In genomic region chr2:41665819-41666218, GRCm38 (mm10) we compare ENCODE assay signal across 19 mouse cellular contexts.
DNase-seq lines count a peak whose midpoint lies in the region; ATAC-seq lines count a peak whose summit lies in the region.
"Had no signal": no experiment of that assay in that cellular context is flagged by ENCODE, and none has a peak within 500 bp of the region (broad histone marks: within the 10 kb centered on the region; RNA-seq: fewer than 3 reads in every experiment).

No protein-coding gene starts in this region.

- intact Hi-C loops in heart, postnatal 14 days (cut with DNase I): no loop called here

- H3K27me3 ChIP-seq in midbrain, embryonic 10.5 days (ENCODE audit: low read depth, poor library complexity, severe bottlenecking): no peaks in the 10 kb centered on the region
- no peaks in the 10 kb centered on the region for H3K27me3 ChIP-seq in midbrain, embryonic 15.5 days (replicated peaks)
- H3K27me3 ChIP-seq in stomach, embryonic 16.5 days (ENCODE audit: control insufficient read depth, insufficient read depth, low read length): no peaks in the 10 kb centered on the region
- H3K27me3 ChIP-seq: embryonic facial prominence, embryonic 12.5 days; embryonic facial prominence, embryonic 15.5 days; hindbrain, embryonic 13.5 days; intestine, embryonic 15.5 days had no signal

- DNase-seq in cerebellum, postnatal 14 days: peak; percentile 21 to 27
- no peak for DNase-seq in cerebellum, adult 11 months
- DNase-seq in midbrain, embryonic 10.5 days (ENCODE audit: low spot score): no peak
- DNase-seq in heart, postnatal 14 days: no peak
- DNase-seq: forebrain, postnatal 0 days; gastrocnemius, adult 2 months; gastrocnemius, postnatal 14 days; heart, adult 11 months; heart, postnatal 36 days had no signal

- H3K9me3 ChIP-seq in midbrain, embryonic 10.5 days (replicated peaks): no peaks in the 10 kb centered on the region
- H3K9me3 ChIP-seq in midbrain, embryonic 15.5 days: no peaks in the 10 kb centered on the region
- H3K9me3 ChIP-seq in stomach, embryonic 16.5 days (replicated peaks; ENCODE audit: control insufficient read depth, low read length): no peaks in the 10 kb centered on the region
- H3K9me3 ChIP-seq: embryonic facial prominence, embryonic 12.5 days; embryonic facial prominence, embryonic 15.5 days; hindbrain, embryonic 10.5 days; hindbrain, embryonic 13.5 days; intestine, embryonic 15.5 days had no signal

- no peak overlapping the region for H3K4me2 ChIP-seq in midbrain, embryonic 15.5 days
- H3K4me2 ChIP-seq in stomach, embryonic 16.5 days (ENCODE audit: low read depth, low read length): no peak overlapping the region
- H3K4me2 ChIP-seq: embryonic facial prominence, embryonic 12.5 days; embryonic facial prominence, embryonic 15.5 days; heart, embryonic 11.5 days; hindbrain, embryonic 13.5 days; intestine, embryonic 15.5 days had no signal

- peaks cover 18% of the 10 kb centered on the region for H3K4me1 ChIP-seq in midbrain, embryonic 10.5 days
- H3K4me1 ChIP-seq in midbrain, embryonic 15.5 days: peaks cover 4% of the 10 kb centered on the region; the same call in 1 of the 2 replicates
- no peaks in the 10 kb centered on the region for H3K4me1 ChIP-seq in stomach, embryonic 16.5 days (ENCODE audit: control insufficient read depth, insufficient read depth, low read length)
- H3K4me1 ChIP-seq: embryonic facial prominence, embryonic 12.5 days; embryonic facial prominence, embryonic 15.5 days; intestine, embryonic 15.5 days had no signal

- H3K9ac ChIP-seq in midbrain, embryonic 15.5 days: no peak overlapping the region
- H3K9ac ChIP-seq in stomach, embryonic 16.5 days (ENCODE audit: low read length): no peak overlapping the region
- H3K9ac ChIP-seq: embryonic facial prominence, embryonic 12.5 days; embryonic facial prominence, embryonic 15.5 days; forebrain, postnatal 0 days; hindbrain, embryonic 13.5 days; intestine, embryonic 15.5 days had no signal

- H3K36me3 ChIP-seq in midbrain, embryonic 10.5 days: no peaks in the 10 kb centered on the region
- no peaks in the 10 kb centered on the region for H3K36me3 ChIP-seq in midbrain, embryonic 15.5 days (replicated peaks)
- no peaks in the 10 kb centered on the region for H3K36me3 ChIP-seq in stomach, embryonic 16.5 days (ENCODE audit: control insufficient read depth, insufficient read depth, low read length)
- H3K36me3 ChIP-seq: embryonic facial prominence, embryonic 12.5 days; embryonic facial prominence, embryonic 15.5 days; hindbrain, embryonic 10.5 days; hindbrain, embryonic 13.5 days; intestine, embryonic 15.5 days had no signal

- H3K27ac ChIP-seq in midbrain, embryonic 10.5 days (replicated peaks): 0 out of 2 replicates have a peak overlapping the region, but pooled peaks have one; percentile 49
- H3K27ac ChIP-seq in midbrain, embryonic 15.5 days: no peak overlapping the region
- no peak overlapping the region for H3K27ac ChIP-seq in stomach, embryonic 16.5 days (ENCODE audit: low read length)
- H3K27ac ChIP-seq: embryonic facial prominence, embryonic 12.5 days; embryonic facial prominence, embryonic 15.5 days; gastrocnemius, adult 2 months; hindbrain, embryonic 10.5 days; hindbrain, embryonic 13.5 days; intestine, embryonic 15.5 days had no signal

- no peak overlapping the region for H3K4me3 ChIP-seq in midbrain, embryonic 10.5 days
- no peak overlapping the region for H3K4me3 ChIP-seq in midbrain, embryonic 15.5 days
- H3K4me3 ChIP-seq in stomach, embryonic 16.5 days (replicated peaks; ENCODE audit: low read length): no peak overlapping the region
- H3K4me3 ChIP-seq: embryonic facial prominence, embryonic 12.5 days; embryonic facial prominence, embryonic 15.5 days; gastrocnemius, adult 2 months; hindbrain, embryonic 10.5 days; hindbrain, embryonic 13.5 days; intestine, embryonic 15.5 days had no signal

- no peak for ATAC-seq in midbrain, embryonic 15.5 days (replicated peaks)
- ATAC-seq in stomach, embryonic 16.5 days (ENCODE audit: insufficient read depth, low FRiP score): peak; percentile 50; the same call in 1 of the 2 replicates
- ATAC-seq: CD4-positive, CD25-positive, alpha-beta regulatory T cell, adult 4 months; forebrain, embryonic 14.5 days; forebrain, postnatal 0 days had no signal

Comparison
In these comparisons a context has a peak if more than half of its experiments do, and no peak if none do; other contexts are left out.
1. DNase-seq: peak in cerebellum, postnatal 14 days (2 of 2); none in cerebellum, adult 11 months (single experiment), midbrain, embryonic 10.5 days (single experiment) and heart, postnatal 14 days (0 of 2).